Mouse (Mus musculus) hindbrain, embryonic 10.5 days (tissue): ENCODE data around the gene Mst1. TPM values are rescaled to one million over a fixed set of nuclear protein-coding genes. Genes with fewer than 3 reads are reported as not detected.

Experiments
- DNase-seq: peaks from one replicate; pipeline ENCODE4 v3.0.0-alpha.2; 2017; ENCODE audit warnings: low spot score
- H3K27ac ChIP-seq: fragments of 300-500 bp; sonication (generic); 2 replicates; pipeline ENCODE4 v1.5.1; 2016; ENCODE audit warnings: mild to moderate bottlenecking, moderate library complexity
- H3K27me3 ChIP-seq: fragments of 300-500 bp; sonication (generic); 2 replicates; pipeline ENCODE4 v1.6.1; 2016; ENCODE audit warnings: mild to moderate bottlenecking; ENCODE audit not compliant: poor library complexity, insufficient read depth, severe bottlenecking
- H3K36me3 ChIP-seq: fragments of 300-500 bp; sonication (generic); 2 replicates; pipeline ENCODE4 v1.6.1; 2016; ENCODE audit warnings: mild to moderate bottlenecking, moderate library complexity
- H3K4me1 ChIP-seq: fragments of 300-500 bp; sonication (generic); replicated peaks from 2 replicates; pipeline ENCODE4 v1.6.1; 2016; ENCODE audit warnings: mild to moderate bottlenecking
- H3K4me3 ChIP-seq: fragments of 300-500 bp; sonication (generic); 2 replicates; pipeline ENCODE4 v1.5.1; 2016; ENCODE audit warnings: mild to moderate bottlenecking, moderate library complexity
- H3K9me3 ChIP-seq: fragments of 300-500 bp; sonication (generic); 2 replicates; pipeline ENCODE4 v1.6.1; 2016; ENCODE audit warnings: mild to moderate bottlenecking, moderate library complexity
- WGBS: fragments of 180-500 bp; shearing (Covaris S2); methylation state at CpG from one replicate; pipeline ENCODE4 v1.1.7; 2016; 5-methylcytosine and 5-hydroxymethylcytosine counted together
- polyA plus RNA-seq: library from polyadenylated mRNA; unstranded; fragments of >200 nt; fragmentation: Nextera tagmentation; extraction: Ambion mirVana; gene quantifications from 2 replicates; pipeline ENCODE4 v1.2.1, GENCODE M21; 2016

Mst1 gene
- polyA plus RNA-seq, 1 experiment from 2014 or later = 0.34 TPM

DNA sequence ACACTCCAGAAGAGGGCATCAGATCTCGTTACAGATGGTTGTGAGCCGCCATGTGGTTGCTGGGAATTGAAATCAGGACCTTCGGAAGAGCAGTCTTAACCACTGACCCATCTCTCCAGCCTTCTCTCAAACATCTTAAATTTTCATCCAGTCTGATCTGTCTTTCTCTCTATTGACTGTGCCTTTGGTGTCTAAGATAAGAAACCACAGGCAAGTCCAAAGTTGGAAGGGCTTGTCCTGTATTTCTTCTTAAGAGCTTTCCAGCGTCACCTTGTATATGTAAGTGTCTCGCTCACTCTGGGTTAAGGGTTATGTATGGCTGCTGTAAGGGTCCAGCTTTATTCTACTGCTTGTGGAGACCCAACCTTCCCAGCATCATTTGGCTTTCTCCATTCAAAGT, 51.3 kb downstream of the Mst1 start:
- no peak for DNase-seq
- H3K4me1 ChIP-seq = peaks cover 2% of the 10 kb centered on the region; the same call in 1 of the 2 replicates
- no peak overlapping the region for H3K4me3 ChIP-seq
- no peaks in the 10 kb centered on the region for H3K9me3 ChIP-seq
- WGBS = 86% methylated on average over 5 of the region's 5 CpGs
- no peaks in the 10 kb centered on the region for H3K27me3 ChIP-seq
- no peak overlapping the region for H3K27ac ChIP-seq
- 0 out of 2 replicates have a peak, but pooled peaks cover under 1% of the 10 kb centered on the region for H3K36me3 ChIP-seq

GRCm38 (mm10) chr9:108132373-108132772, 52.1 kb downstream of the Mst1 start:
- Histone ChIP-seq H3K27me3 (no peaks in the 10 kb centered on the region), H3K9me3 (no peaks in the 10 kb centered on the region), H3K4me1 (peaks cover 5% of the 10 kb centered on the region; the same call in 1 of the 2 replicates), H3K27ac (no peak overlapping the region), H3K4me3 (no peak overlapping the region), H3K36me3 (peaks cover 5% of the 10 kb centered on the region; the same call in 1 of the 2 replicates)
- no peak for DNase-seq
- WGBS = 93% methylated on average over 3 of the region's 3 CpGs

GRCm38 (mm10) chr9:108133478-108133877, 53.2 kb downstream of the Mst1 start:
- H3K27me3 ChIP-seq = no peaks in the 10 kb centered on the region
- no peak overlapping the region for H3K27ac ChIP-seq
- no peak overlapping the region for H3K4me3 ChIP-seq
- peaks cover 5% of the 10 kb centered on the region; the same call in 1 of the 2 replicates for H3K36me3 ChIP-seq
- DNase-seq = no peak
- peaks cover 7% of the 10 kb centered on the region; the same call in 1 of the 2 replicates for H3K4me1 ChIP-seq
- H3K9me3 ChIP-seq = no peaks in the 10 kb centered on the region
- WGBS = 71% methylated on average over 1 of the region's 1 CpGs

Other genes starting within 250 kb of the Mst1 start
- gene Rbm6, start 207.2 kb upstream of the Mst1 start, polyA plus RNA-seq = 87.6 and 98.2 TPM in 2 replicates
- gene Mon1a, start 192.3 kb upstream of the Mst1 start, polyA plus RNA-seq = 13.4 and 16.6 TPM in 2 replicates
- gene Mst1r, start 173.6 kb upstream of the Mst1 start, polyA plus RNA-seq = 0.67 and 0.80 TPM in 2 replicates
- gene Actl11, start 152.0 kb upstream of the Mst1 start, polyA plus RNA-seq = not detected in 2 replicates
- gene Camkv, start 144.8 kb upstream of the Mst1 start, polyA plus RNA-seq = 13.0 and 13.1 TPM in 2 replicates
- gene Traip, start 130.3 kb upstream of the Mst1 start, polyA plus RNA-seq = 24.3 and 35.3 TPM in 2 replicates
- 8.5 and 9.6 TPM in 2 replicates for gene Uba7, start 104.9 kb upstream of the Mst1 start, polyA plus RNA-seq
- 1.5 and 1.8 TPM in 2 replicates for gene Gm20661, start 97.4 kb upstream of the Mst1 start, polyA plus RNA-seq
- 59.8 and 61.0 TPM in 2 replicates for gene Inka1, start 94.6 kb upstream of the Mst1 start, polyA plus RNA-seq
- gene Cdhr4, start 87.9 kb upstream of the Mst1 start, polyA plus RNA-seq = 2.4 and 3.0 TPM in 2 replicates
- 0.46 and 0.54 TPM in 2 replicates for gene Gm20662, start 84.1 kb upstream of the Mst1 start, polyA plus RNA-seq
- 60.1 and 65.5 TPM in 2 replicates for gene Ip6k1, start 77.9 kb upstream of the Mst1 start, polyA plus RNA-seq
- 24.9 and 30.7 TPM in 2 replicates for gene Gmppb, start 31.2 kb upstream of the Mst1 start, polyA plus RNA-seq
- gene Amigo3, start 27.3 kb upstream of the Mst1 start, polyA plus RNA-seq = 2.4 and 3.4 TPM in 2 replicates
- gene Rnf123, start 2.9 kb downstream of the Mst1 start, polyA plus RNA-seq = 36.6 and 39.1 TPM in 2 replicates
- 77.0 and 83.8 TPM in 2 replicates for gene Apeh, start 14.2 kb downstream of the Mst1 start, polyA plus RNA-seq
- 1.4 and 2.4 TPM in 2 replicates for gene Bsn, start 109.9 kb downstream of the Mst1 start, polyA plus RNA-seq
- gene Dag1, start 183.5 kb downstream of the Mst1 start, polyA plus RNA-seq = 81.2 and 81.6 TPM in 2 replicates
- 39.5 and 54.3 TPM in 2 replicates for gene Nicn1, start 210.0 kb downstream of the Mst1 start, polyA plus RNA-seq
- gene Amt, start 216.4 kb downstream of the Mst1 start, polyA plus RNA-seq = 31.4 and 34.7 TPM in 2 replicates
- 271 and 385 TPM in 2 replicates for gene Rhoa, start 225.7 kb downstream of the Mst1 start, polyA plus RNA-seq
- 20.7 and 32.7 TPM in 2 replicates for gene Tcta, start 225.7 kb downstream of the Mst1 start, polyA plus RNA-seq